Mouse (Mus musculus): ENCODE data around the gene Atg7. TPM values are rescaled to one million over a fixed set of nuclear protein-coding genes. Genes with fewer than 3 reads are reported as not detected.

Gene Atg7
- total RNA-seq (2023), result 30.1 TPM

GRCm38 (mm10) chr6:114642601-114643528 lies at the start of gene Atg7:
TSS of gene Atg7 (plus strand) at chr6:114643097.

Other genes starting within 250 kb of the Atg7 start
- gene Hrh1, start 245.2 kb upstream of the Atg7 start, total RNA-seq (2023), result not detected